Mouse (Mus musculus): ENCODE measurements at regions not wholly inside any gene's neighbourhood (a gene's known extent, or its start where the extent isn't known, plus 50 kb on each side); places are given as distances from the start of the nearest gene placed in this dataset.
"Not testable (repeated sequence)": the region's sequence is repeated elsewhere in the genome, so short reads cannot be mapped to it uniquely, and the experiment has no call there.

GRCm38 (mm10) chr16:86302451-86303145 is 401.0 kb upstream of the Adamts5 start:
- DNase-seq (ENCODE audit: low read depth, low spot score), result no peak
- WGBS, result 48% methylated on average over 3 of the region's 3 CpGs

- DNase-seq (ENCODE audit: low read depth, low spot score), result no peak
- whole genome bisulfite sequencing, result 84% methylated on average over 2 of the region's 2 CpGs
Measured at GRCm38 (mm10) chr16:86294436-86294835, 392.8 kb upstream of the Adamts5 start.

GRCm38 (mm10) chr16:86281326-86281725 is 379.7 kb upstream of the Adamts5 start:
- DNase-seq (ENCODE audit: low read depth, low spot score), result no peak
- WGBS, result 67% methylated on average over 2 of the region's 2 CpGs

GRCm38 (mm10) chr16:86277031-86277430 is 375.4 kb upstream of the Adamts5 start:
- no peak for DNase-seq (ENCODE audit: low read depth, low spot score)
- WGBS, result 93% methylated on average over 1 of the region's 1 CpGs

GRCm38 (mm10) chr16:86261612-86262011 is 360.0 kb upstream of the Adamts5 start:
- 67% methylated on average over 8 of the region's 8 CpGs for WGBS
- DNase-seq (ENCODE audit: low read depth, low spot score), result no peak

GRCm38 (mm10) chr16:86252630-86253029 is 351.0 kb upstream of the Adamts5 start:
- DNase-seq (ENCODE audit: low read depth, low spot score), result no peak

- DNase-seq (ENCODE audit: low read depth, low spot score), result no peak
- 75% methylated on average over 6 of the region's 6 CpGs for WGBS
Measured at GRCm38 (mm10) chr16:86250021-86250420, 348.4 kb upstream of the Adamts5 start.

- 44% methylated on average over 2 of the region's 2 CpGs for WGBS
- no peak for DNase-seq (ENCODE audit: low read depth, low spot score)
Measured at GRCm38 (mm10) chr16:86244191-86244590, 342.6 kb upstream of the Adamts5 start.

- no peak for DNase-seq (ENCODE audit: low read depth, low spot score)
- 65% methylated on average over 3 of the region's 3 CpGs for WGBS
Measured at GRCm38 (mm10) chr16:86242766-86243510, 341.3 kb upstream of the Adamts5 start.

- 57% methylated on average over 3 of the region's 3 CpGs for WGBS
- DNase-seq (ENCODE audit: low read depth, low spot score), result no peak
Measured at GRCm38 (mm10) chr16:86222997-86223396, 321.4 kb upstream of the Adamts5 start.

- no peak for DNase-seq (ENCODE audit: low read depth, low spot score)
Measured at GRCm38 (mm10) chr16:86210547-86210946, 308.9 kb upstream of the Adamts5 start.

GRCm38 (mm10) chr16:86209319-86209718 is 307.7 kb upstream of the Adamts5 start:
- DNase-seq (ENCODE audit: low read depth, low spot score), result no peak

- 84% methylated on average over 1 of the region's 1 CpGs for WGBS
Measured at GRCm38 (mm10) chr16:86189874-86190273, 288.2 kb upstream of the Adamts5 start.

GRCm38 (mm10) chr16:86188966-86189365 is 287.3 kb upstream of the Adamts5 start:
- 85% methylated on average over 3 of the region's 3 CpGs for WGBS
- no peak for DNase-seq (ENCODE audit: low read depth, low spot score)

More at GRCm38 (mm10) chr16:86189874-86190273, 288.2 kb upstream of the Adamts5 start:
- DNase-seq (ENCODE audit: low read depth, low spot score), result no peak

GRCm38 (mm10) chr16:86187609-86188008 is 286.0 kb upstream of the Adamts5 start:
- WGBS, result 72% methylated on average over 4 of the region's 4 CpGs

GRCm38 (mm10) chr16:86159021-86159815 is 257.6 kb upstream of the Adamts5 start:
- 76% methylated on average over 4 of the region's 4 CpGs for WGBS

More at GRCm38 (mm10) chr16:86187609-86188008, 286.0 kb upstream of the Adamts5 start:
- DNase-seq (ENCODE audit: low read depth, low spot score), result not testable (repeated sequence)

GRCm38 (mm10) chr16:86138171-86138570 is 236.5 kb upstream of the Adamts5 start:
- DNase-seq (ENCODE audit: low read depth, low spot score), result no peak
- 51% methylated on average over 3 of the region's 3 CpGs for WGBS

More at GRCm38 (mm10) chr16:86159021-86159815, 257.6 kb upstream of the Adamts5 start:
- no peak for DNase-seq (ENCODE audit: low read depth, low spot score)

- 51% methylated on average over 3 of the region's 3 CpGs for WGBS
- DNase-seq (ENCODE audit: low read depth, low spot score), result no peak
Measured at GRCm38 (mm10) chr16:86136169-86136568, 234.5 kb upstream of the Adamts5 start.

- DNase-seq (ENCODE audit: low read depth, low spot score), result no peak
- 81% methylated on average over 4 of the region's 4 CpGs for WGBS
Measured at GRCm38 (mm10) chr16:86127391-86127790, 225.8 kb upstream of the Adamts5 start.

GRCm38 (mm10) chr16:86124182-86124581 is 222.6 kb upstream of the Adamts5 start:
- no peak for DNase-seq (ENCODE audit: low read depth, low spot score)
- WGBS, result 74% methylated on average over 1 of the region's 1 CpGs

Data from large intestine, adult 2 months (tissue).